Mouse (Mus musculus) midbrain, embryonic 10.5 days (tissue): ENCODE results near the gene Rnf103. TPM values are rescaled to one million over a fixed set of nuclear protein-coding genes. Genes with fewer than 3 reads are reported as not detected.

Source experiments
- DNase-seq: peaks from one replicate; pipeline ENCODE4 v3.0.0-alpha.2; 2017; ENCODE audit warnings: low spot score
- H3K27ac ChIP-seq: fragments of 300-500 bp; sonication (generic); replicated peaks from 2 replicates; pipeline ENCODE4 v1.5.1; 2016; ENCODE audit warnings: mild to moderate bottlenecking
- H3K27me3 ChIP-seq: fragments of 300-500 bp; sonication (generic); 2 replicates; pipeline ENCODE4 v1.6.1; 2016; ENCODE audit warnings: low read depth, mild to moderate bottlenecking; ENCODE audit not compliant: poor library complexity, severe bottlenecking
- H3K36me3 ChIP-seq: fragments of 300-500 bp; sonication (generic); 2 replicates; pipeline ENCODE4 v1.6.1; 2016; ENCODE audit warnings: mild to moderate bottlenecking, moderate library complexity
- H3K4me1 ChIP-seq: fragments of 300-500 bp; sonication (generic); 2 replicates; pipeline ENCODE4 v1.6.1; 2016
- H3K4me3 ChIP-seq: fragments of 300-500 bp; sonication (generic); 2 replicates; pipeline ENCODE4 v1.5.1; 2016; ENCODE audit warnings: mild to moderate bottlenecking, moderate library complexity
- H3K9me3 ChIP-seq: fragments of 300-500 bp; sonication (generic); replicated peaks from 2 replicates; pipeline ENCODE4 v1.6.1; 2016; ENCODE audit warnings: mild to moderate bottlenecking
- WGBS: fragments of 180-500 bp; shearing (Covaris S2); methylation state at CpG from one replicate; pipeline ENCODE4 v1.1.7; 2016; 5-methylcytosine and 5-hydroxymethylcytosine counted together
- polyA plus RNA-seq: library from polyadenylated mRNA; unstranded; fragments of >200 nt; fragmentation: Nextera tagmentation; extraction: Ambion mirVana; gene quantifications from 2 replicates; pipeline ENCODE4 v1.2.1, GENCODE M21; 2016

Gene Rnf103
- polyA plus RNA-seq, 1 experiment from 2014 or later, result 9.8 TPM

DNA sequence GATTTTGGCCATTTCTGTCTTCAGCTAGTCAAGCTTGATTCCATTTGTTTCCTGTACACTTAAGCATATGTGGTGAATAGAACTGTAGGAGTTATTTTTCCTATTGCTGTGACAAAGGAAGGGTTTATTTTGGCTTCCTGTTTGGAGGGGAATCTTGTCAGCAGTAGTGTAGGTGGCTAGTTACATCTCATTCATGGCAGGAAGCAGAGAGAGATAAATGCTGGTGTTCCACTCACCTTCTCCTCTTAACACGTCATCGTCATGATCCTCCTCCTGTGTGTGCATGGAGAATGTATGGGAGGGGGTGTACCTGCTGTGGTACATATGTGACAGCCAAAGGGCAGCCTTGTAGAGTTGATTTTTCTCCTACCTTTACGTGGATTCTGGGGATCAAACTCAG is 6.9 kb downstream of the Rnf103 start:
- DNase-seq, result no peak
- Histone ChIP-seq H3K36me3 (peaks cover 38% of the 10 kb centered on the region), H3K9me3 (no peaks in the 10 kb centered on the region), H3K27me3 (no peaks in the 10 kb centered on the region), H3K4me1 (peaks cover 8% of the 10 kb centered on the region), H3K27ac (no peak overlapping the region), H3K4me3 (no peak overlapping the region)
- WGBS, result 89% methylated on average over 3 of the region's 3 CpGs

DNA sequence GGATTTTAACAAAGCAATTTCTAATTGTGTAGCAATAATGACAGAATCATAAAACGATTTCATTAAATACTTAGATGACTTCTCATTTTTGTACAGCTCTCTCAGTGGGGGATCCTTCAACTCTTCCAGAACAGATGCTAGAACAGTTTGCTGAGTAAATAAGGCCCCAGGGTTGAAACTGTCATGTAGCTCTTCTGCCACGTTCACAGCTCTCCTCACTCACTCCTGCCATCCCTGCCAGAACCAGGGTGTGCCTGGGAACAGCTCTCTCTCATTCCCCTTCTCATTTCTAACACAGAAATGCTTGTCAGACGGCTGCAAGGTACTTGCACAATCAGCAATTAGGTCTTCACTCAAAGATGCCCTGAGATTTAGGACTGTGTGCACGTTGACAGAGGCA is 9.3 kb downstream of the Rnf103 start:
- Histone ChIP-seq H3K4me3 (no peak overlapping the region), H3K9me3 (no peaks in the 10 kb centered on the region), H3K36me3 (peaks cover 44% of the 10 kb centered on the region), H3K27me3 (no peaks in the 10 kb centered on the region), H3K27ac (no peak overlapping the region), H3K4me1 (no peaks in the 10 kb centered on the region)
- 75% methylated on average over 4 of the region's 4 CpGs for WGBS
- no peak for DNase-seq

DNA sequence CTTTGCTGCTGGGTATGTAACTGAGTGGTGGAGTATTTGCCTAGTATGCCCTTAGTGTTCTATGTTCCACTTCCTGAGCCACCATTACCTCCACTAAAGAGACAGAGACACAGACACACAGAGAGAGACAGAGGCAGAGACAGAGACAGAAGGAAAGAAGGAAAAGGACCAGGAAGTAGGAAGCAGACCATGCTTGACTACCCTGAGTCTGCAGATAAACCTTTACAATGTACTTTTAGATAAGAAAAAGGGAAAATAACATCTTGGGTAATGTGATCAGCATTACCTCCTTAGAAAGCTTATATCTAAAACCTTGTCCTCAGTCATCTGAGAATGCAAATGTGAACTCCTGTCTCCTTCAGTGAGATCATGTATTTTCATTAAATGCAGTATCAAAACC is 10.0 kb downstream of the Rnf103 start:
- no peak overlapping the region for H3K4me3 ChIP-seq
- H3K36me3 ChIP-seq, result peaks cover 49% of the 10 kb centered on the region
- DNase-seq, result no peak
- no peaks in the 10 kb centered on the region for H3K4me1 ChIP-seq
- no peaks in the 10 kb centered on the region for H3K27me3 ChIP-seq
- H3K9me3 ChIP-seq, result no peaks in the 10 kb centered on the region
- no peak overlapping the region for H3K27ac ChIP-seq

- no peak for DNase-seq
- no peaks in the 10 kb centered on the region for H3K4me1 ChIP-seq
- no peak overlapping the region for H3K4me3 ChIP-seq
- peaks cover 54% of the 10 kb centered on the region for H3K36me3 ChIP-seq
- H3K9me3 ChIP-seq, result no peaks in the 10 kb centered on the region
- no peak overlapping the region for H3K27ac ChIP-seq
- H3K27me3 ChIP-seq, result no peaks in the 10 kb centered on the region
- 90% methylated on average over 4 of the region's 4 CpGs for WGBS
Observed at GRCm38 (mm10) chr6:71504091-71504490, 10.4 kb downstream of the Rnf103 start.

GRCm38 (mm10) chr6:71505671-71506070 is 12.0 kb downstream of the Rnf103 start:
- 95% methylated on average over 2 of the region's 2 CpGs for WGBS
- H3K4me3 ChIP-seq, result no peak overlapping the region
- DNase-seq, result no peak
- H3K4me1 ChIP-seq, result no peaks in the 10 kb centered on the region
- H3K27me3 ChIP-seq, result no peaks in the 10 kb centered on the region
- peaks cover 59% of the 10 kb centered on the region for H3K36me3 ChIP-seq
- no peaks in the 10 kb centered on the region for H3K9me3 ChIP-seq
- H3K27ac ChIP-seq, result no peak overlapping the region

GRCm38 (mm10) chr6:71519476-71519875 is 25.8 kb downstream of the Rnf103 start:
- DNase-seq, result no peak
- Histone ChIP-seq H3K4me3 (no peak overlapping the region), H3K27ac (no peak overlapping the region), H3K36me3 (no peaks in the 10 kb centered on the region), H3K4me1 (no peaks in the 10 kb centered on the region), H3K9me3 (no peaks in the 10 kb centered on the region), H3K27me3 (no peaks in the 10 kb centered on the region)
- WGBS, result 87% methylated on average over 4 of the region's 4 CpGs

- 78% methylated on average over 3 of the region's 3 CpGs for WGBS
- no peaks in the 10 kb centered on the region for H3K36me3 ChIP-seq
- no peaks in the 10 kb centered on the region for H3K9me3 ChIP-seq
- H3K4me3 ChIP-seq, result no peak overlapping the region
- no peak for DNase-seq
- H3K4me1 ChIP-seq, result no peaks in the 10 kb centered on the region
- H3K27ac ChIP-seq, result no peak overlapping the region
- H3K27me3 ChIP-seq, result no peaks in the 10 kb centered on the region
Observed at GRCm38 (mm10) chr6:71525556-71525955, 31.9 kb downstream of the Rnf103 start.

DNA sequence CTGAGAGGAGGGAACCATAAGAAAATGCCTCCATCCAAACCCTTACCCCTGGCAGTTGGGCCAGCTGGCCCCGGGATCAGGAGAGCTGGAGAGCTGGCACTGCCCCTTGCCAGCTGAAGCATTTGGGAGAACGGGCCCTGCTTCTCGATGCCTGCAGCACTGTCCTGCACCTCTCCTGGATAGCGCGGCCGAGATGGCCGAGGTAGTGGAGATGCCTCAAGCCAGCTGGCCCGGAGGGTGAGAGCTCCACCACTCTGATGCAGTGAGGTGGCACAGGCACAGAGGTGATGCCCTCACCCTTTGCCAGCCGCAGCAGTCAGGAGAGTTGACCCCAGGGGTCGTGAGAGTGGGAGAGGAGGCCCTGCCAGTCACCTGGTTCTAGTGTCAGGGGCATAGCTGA is 33.4 kb downstream of the Rnf103 start:
- Histone ChIP-seq H3K9me3 (no peaks in the 10 kb centered on the region), H3K4me3 (no peak overlapping the region), H3K27me3 (no peaks in the 10 kb centered on the region), H3K36me3 (no peaks in the 10 kb centered on the region), H3K4me1 (no peaks in the 10 kb centered on the region), H3K27ac (no peak overlapping the region)
- no peak for DNase-seq
- 88% methylated on average over 10 of the region's 10 CpGs for WGBS

DNA sequence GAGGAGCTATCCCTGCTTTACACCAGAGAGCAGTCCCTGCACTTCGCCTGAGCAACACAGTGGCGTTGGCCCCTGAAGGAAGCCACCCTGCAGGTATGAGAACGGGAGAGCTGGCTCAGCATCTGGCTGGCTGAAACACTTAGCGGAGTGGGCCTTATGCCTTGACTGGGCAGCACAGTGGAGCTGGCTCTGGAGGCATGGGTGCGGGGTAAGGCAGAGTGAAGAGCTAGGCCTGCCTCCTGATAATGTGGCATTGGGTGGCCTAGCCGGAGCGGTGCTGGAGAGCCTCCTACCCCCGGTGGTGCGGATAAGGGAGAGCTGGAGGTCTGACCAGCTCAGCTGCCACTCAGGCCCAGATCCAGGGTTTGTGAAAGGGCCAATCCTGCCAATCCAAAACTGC is 34.1 kb downstream of the Rnf103 start:
- no peak overlapping the region for H3K27ac ChIP-seq
- H3K36me3 ChIP-seq, result no peaks in the 10 kb centered on the region
- no peaks in the 10 kb centered on the region for H3K27me3 ChIP-seq
- no peaks in the 10 kb centered on the region for H3K4me1 ChIP-seq
- no peak overlapping the region for H3K4me3 ChIP-seq
- DNase-seq, result no peak
- WGBS, result 87% methylated on average over 9 of the region's 9 CpGs
- H3K9me3 ChIP-seq, result no peaks in the 10 kb centered on the region

DNA sequence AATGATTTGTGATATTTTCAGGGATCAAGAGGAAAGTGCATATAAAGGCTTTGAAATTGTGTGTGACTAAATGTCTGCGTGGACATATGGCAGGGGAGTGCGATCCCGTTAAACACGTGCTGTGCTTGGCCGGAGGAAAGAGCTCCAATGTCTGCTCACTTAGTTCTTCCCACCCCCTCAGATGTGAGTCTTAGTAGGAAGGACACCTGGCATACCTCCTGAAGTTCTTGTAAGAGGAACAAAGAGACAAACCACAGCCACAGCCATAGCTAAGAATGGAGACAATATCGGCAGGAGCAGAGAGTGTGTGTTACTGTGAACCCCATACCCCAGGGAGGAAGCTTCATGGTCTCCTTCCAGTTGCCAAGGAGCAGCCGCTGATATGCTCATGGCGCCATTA is 36.5 kb downstream of the Rnf103 start:
- DNase-seq, result no peak
- H3K36me3 ChIP-seq, result no peaks in the 10 kb centered on the region

DNA sequence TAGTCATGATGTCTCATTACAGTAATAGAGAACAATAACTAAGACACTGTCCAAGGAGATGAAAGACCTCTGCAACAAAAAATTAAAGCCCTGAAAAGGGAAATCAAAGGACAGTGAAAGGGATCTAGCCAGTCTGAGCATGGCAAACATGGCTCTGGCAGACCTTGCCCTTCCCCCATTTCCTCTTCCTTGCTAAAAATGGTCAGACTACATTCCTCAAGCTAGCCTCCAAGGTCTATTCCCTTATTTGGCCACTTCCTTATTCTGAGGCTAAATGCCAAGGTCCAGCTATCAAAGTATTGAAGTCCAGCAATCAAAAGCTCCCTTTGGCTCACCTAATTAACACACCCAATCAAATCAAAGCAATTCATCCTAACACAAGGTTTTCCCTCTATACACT is 43.6 kb downstream of the Rnf103 start:
- no peaks in the 10 kb centered on the region for H3K27me3 ChIP-seq
- no peaks in the 10 kb centered on the region for H3K4me1 ChIP-seq
- H3K4me3 ChIP-seq, result no peak overlapping the region
- no peak for DNase-seq
- no peaks in the 10 kb centered on the region for H3K9me3 ChIP-seq
- no peak overlapping the region for H3K27ac ChIP-seq
- no peaks in the 10 kb centered on the region for H3K36me3 ChIP-seq

More for the DNA sequence above, 36.5 kb downstream of the Rnf103 start:
- Histone ChIP-seq H3K9me3 (no peaks in the 10 kb centered on the region), H3K4me1 (no peaks in the 10 kb centered on the region), H3K4me3 (no peak overlapping the region), H3K27ac (no peak overlapping the region), H3K27me3 (no peaks in the 10 kb centered on the region)
- 91% methylated on average over 8 of the region's 8 CpGs for WGBS

- peak; percentile 93 for DNase-seq
Observed at GRCm38 (mm10) chr6:71543686-71544499, 50.2 kb downstream of the Rnf103 start, which contains the start of gene Chmp3. Gene Chmp3 (plus strand): TSS chr6:71543797.

GRCm38 (mm10) chr6:71555507-71555951 is 61.8 kb downstream of the Rnf103 start:
- Histone ChIP-seq H3K27ac (no peak overlapping the region), H3K9me3 (no peaks in the 10 kb centered on the region), H3K4me1 (no peaks in the 10 kb centered on the region), H3K36me3 (peaks cover 8% of the 10 kb centered on the region), H3K27me3 (no peaks in the 10 kb centered on the region), H3K4me3 (no peak overlapping the region)
- no peak for DNase-seq
- 91% methylated on average over 2 of the region's 2 CpGs for WGBS

More at GRCm38 (mm10) chr6:71543686-71544499, 50.2 kb downstream of the Rnf103 start, which contains the start of gene Chmp3:
- under 1% methylated on average over 59 of the region's 59 CpGs for WGBS
- peak within 1 kb of the TSS; percentile 89 for H3K4me3 ChIP-seq
- H3K4me1 ChIP-seq, result peaks cover 10% of the 10 kb centered on the region
- no peaks in the 10 kb centered on the region for H3K27me3 ChIP-seq
- peak within 1 kb of the TSS; percentile 100 for H3K27ac ChIP-seq
- no peaks in the 10 kb centered on the region for H3K9me3 ChIP-seq
- H3K36me3 ChIP-seq, result peaks cover 4% of the 10 kb centered on the region; the same call in 1 of the 2 replicates
